Mouse (Mus musculus): ENCODE measurements around the gene Ptges2.

Ptges2 gene

DNA sequence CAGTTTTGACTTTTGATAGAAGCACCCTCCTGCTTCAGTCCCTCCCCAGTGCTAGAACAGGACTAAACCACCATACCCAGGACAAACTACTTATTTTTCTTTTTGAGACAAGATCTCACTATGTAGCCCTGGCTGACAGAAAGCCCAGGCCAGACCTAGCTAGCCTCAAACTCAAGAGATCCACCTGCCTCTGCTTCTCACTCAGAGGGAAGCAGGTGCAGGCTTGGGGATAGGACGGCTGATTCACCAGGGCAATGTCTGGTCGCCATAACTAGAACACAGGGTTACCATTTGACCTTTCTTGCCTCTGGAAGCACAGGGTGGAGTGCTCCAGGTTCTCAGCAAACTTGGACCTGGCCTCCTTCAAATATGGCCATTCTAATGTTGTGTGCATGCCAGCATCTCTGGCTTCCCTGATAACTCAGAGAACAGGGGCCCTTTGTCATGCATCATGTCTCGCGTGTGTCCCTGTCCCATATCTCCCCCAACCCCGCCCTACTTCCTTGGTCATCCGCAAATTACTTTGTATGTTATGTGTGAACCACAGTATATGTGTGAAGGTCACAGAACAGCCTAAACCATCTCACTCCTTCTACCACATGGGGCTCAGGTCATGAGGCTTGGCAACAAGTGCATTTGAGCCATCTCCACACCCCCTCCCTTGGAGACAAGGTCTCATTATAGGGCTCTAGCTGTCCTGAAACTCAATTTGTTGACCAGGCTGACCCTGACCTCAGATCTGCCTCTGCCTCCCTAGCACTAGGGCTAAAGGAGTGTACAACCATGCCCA lies 17.2 kb downstream of the Ptges2 start:
- DNase-seq (ENCODE audit: low read depth in 2 of 2, low spot score in 2 of 2) = no peak

DNA sequence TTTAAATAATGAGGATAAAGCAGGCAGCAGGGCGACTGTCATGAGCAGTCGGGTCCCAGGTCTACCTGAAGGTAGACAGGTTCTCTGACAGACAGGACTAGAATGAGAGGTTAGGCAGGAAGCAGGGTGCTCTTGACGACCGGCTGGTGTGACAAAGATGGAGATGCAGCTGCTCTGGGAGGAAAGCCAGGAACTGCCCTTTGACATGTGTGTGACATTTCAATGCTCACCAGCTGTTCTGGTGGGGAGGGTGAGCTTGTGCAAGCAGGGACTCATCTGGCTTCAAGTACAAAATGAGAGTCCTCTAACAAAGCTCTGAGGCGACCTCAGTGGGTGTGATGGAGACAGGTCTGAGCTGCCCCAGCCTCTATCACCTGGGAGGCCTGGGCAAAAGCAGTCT lies 18.2 kb downstream of the Ptges2 start:
- DNase-seq (ENCODE audit: low read depth in 2 of 2, low spot score in 2 of 2) = no peak

DNA sequence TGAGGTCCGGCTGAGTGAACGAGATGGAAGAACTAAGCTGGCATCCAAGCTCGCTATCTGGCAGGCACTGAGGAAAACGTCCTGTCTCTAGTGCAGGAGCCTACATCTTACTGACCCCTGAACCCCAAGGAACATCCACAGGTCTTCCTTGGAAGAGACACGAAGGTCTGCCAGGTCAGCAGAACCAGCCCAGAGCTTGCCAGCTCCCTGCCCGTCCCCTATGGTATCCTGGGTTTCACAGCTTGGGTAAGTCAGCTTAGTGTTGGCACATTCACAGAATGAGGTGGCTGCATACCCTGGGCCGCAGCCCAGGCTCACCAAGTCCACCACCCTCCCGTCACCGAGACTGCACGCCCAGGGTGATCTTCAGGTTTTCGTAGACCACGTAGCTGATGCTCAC lies 20.1 kb downstream of the Ptges2 start:
- no peak for DNase-seq (ENCODE audit: low read depth in 2 of 2, low spot score in 2 of 2)

DNA sequence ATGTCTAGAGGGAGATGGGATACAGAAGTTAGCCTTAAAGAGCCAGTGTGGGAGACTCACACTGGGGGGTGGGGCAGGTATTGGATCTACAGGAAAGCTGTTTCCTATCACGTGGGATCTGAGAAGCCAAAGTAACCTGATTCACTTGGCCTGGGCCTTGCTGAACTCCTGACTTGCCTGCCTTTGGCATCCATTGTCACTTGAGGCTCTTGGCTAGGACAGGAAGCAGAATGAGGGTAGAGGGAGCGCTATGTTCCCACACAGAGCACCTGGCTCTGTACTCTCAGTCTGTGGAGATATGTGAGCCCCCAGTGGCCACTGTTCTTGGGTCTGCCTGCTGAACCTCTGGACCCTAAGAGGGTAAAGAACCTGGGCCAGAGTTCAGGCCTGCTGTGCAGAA lies 20.9 kb downstream of the Ptges2 start:
- no peak for DNase-seq (ENCODE audit: low read depth in 2 of 2, low spot score in 2 of 2)

DNA sequence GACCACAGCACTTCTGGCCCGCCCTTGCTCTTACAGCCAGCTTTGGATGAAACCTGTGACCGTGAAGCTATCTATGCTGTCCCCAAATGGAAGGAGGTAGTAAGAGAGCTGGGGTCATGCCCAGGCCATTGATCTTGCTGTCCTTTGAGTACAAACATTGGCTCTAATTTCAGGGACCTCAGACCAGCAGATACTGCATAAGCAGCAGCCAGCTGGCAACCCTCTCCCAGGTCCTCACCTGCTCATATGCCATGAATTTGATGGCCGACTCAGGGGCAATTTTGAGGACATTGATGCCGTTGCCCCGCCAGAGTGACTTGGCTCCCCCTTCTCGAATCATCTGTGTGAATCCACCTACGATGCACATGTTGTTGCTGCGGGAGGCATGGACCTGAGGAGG lies 21.8 kb downstream of the Ptges2 start:
- no peak for DNase-seq (ENCODE audit: low read depth in 2 of 2, low spot score in 2 of 2)

DNA sequence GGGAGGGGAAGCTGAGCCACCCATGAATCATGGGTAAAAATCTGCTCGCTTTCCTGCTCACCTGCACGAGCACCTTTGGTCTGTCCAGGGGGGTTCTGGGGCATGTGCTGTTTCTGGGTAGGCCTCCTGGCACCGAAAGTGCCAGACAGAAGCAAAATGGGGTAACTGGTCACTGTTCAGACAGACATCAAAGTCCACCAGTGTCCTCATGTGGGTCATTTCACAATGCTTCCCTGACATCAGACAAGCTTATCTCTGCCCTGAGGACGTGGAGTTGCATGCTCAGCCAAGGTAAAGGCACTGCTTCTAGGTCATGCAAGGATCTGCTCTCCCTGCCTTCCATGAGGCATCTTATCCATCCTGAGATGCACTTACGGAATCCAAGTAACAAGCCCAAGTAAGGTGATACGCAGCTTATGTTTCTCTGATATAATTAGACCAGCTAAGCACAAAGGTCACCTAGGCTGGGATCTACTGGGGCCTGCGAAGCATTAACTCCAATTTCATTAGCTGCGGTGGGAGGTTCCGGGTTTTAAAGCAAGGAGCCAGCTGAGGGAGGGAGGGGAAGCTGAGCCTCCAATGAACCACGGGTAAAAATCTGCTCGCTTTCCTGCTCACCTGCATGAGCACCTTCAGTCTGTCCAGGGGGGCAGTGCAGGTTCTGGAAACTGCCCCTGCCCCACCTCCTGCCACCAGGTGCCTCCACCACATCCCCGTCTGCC lies 22.9 kb downstream of the Ptges2 start:
- DNase-seq (ENCODE audit: low read depth in 2 of 2, low spot score in 2 of 2) = no peak

DNA sequence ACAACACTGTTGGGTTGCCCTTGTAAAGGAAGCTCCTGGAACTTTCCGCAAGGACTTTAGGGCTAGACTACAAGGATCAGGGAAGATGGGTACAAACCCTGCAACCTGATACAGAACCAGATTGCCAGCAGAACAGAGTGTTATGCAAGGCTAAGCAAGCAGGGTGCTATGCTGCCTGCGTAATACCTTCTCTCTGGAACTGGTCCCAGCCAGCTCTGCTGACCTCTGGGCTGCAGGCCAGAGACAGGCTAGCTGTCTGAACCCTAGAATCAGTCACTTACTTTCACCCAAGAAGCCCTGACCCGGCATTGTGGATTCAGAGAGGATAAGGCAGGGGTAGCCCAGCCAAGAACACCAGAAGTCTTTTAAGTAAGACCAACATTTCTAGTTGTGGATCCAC lies 23.7 kb downstream of the Ptges2 start:
- DNase-seq (ENCODE audit: low read depth in 2 of 2, low spot score in 2 of 2) = no peak

DNA sequence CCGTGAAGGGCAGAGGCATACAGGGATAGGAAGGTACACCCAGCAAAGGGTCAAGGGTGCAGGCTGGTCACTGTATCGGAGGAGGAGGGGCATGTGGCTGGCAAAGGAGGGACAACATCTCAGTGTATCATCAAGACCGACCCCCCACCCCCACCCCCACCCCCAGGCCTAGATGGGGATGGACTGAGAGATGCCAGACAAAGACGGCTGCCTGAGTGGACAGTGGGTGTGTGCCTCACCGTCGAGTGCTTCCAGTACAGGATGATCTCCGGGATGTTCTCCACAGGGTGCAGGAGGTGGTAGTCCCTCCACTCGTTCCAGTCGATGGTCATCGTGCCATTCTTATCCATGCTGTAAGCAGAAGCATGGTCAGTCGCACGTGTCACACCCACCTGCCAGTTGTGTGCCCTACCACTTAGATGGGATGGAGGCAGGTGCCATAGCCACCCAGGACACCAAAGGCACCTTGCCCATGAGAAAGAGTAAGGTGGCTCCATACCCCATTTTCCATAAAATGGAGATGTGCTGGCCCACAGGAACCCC lies 24.4 kb downstream of the Ptges2 start:
- DNase-seq (ENCODE audit: low read depth in 2 of 2, low spot score in 2 of 2) = no peak

DNA sequence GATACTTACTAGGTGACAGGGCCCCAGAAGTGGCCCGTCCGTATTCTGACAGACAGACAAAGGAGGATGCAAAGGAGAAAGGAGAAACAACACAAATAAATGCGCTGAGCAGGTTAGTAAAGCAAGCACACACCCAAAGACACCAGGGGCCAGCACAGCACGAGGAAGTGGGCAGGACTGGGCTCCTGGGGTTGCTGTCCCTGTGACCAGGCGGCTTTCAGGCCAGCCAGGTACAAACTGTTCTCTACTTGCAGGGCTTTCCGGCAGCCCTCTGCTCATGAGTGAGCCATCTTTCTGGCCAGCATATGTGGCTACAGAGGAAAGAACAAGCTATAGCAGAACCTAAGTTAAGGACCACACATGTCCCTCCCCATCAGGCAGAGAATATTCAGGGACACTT lies 25.0 kb downstream of the Ptges2 start:
- DNase-seq (ENCODE audit: low read depth in 2 of 2, low spot score in 2 of 2) = no peak

DNA sequence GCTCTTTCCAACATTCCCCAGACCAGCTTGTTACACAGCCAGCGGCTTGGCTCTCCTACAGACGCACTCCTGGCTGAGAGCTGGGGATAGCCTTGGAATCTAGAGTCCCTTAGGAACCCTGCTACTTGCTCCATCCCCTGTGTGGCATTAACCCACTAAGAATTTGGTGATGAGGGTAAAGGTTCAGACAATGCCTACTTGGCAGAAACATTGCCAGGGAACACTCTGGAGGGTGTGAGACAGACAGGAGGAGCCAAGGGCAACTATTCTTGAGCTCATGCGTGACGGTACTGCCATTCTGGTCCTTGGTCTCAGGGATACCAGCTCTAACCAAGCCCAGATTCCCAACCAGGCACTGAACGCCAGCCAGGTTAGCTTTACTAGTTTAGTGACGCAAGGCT lies 26.2 kb downstream of the Ptges2 start:
- DNase-seq (ENCODE audit: low read depth in 2 of 2, low spot score in 2 of 2) = no peak

DNA sequence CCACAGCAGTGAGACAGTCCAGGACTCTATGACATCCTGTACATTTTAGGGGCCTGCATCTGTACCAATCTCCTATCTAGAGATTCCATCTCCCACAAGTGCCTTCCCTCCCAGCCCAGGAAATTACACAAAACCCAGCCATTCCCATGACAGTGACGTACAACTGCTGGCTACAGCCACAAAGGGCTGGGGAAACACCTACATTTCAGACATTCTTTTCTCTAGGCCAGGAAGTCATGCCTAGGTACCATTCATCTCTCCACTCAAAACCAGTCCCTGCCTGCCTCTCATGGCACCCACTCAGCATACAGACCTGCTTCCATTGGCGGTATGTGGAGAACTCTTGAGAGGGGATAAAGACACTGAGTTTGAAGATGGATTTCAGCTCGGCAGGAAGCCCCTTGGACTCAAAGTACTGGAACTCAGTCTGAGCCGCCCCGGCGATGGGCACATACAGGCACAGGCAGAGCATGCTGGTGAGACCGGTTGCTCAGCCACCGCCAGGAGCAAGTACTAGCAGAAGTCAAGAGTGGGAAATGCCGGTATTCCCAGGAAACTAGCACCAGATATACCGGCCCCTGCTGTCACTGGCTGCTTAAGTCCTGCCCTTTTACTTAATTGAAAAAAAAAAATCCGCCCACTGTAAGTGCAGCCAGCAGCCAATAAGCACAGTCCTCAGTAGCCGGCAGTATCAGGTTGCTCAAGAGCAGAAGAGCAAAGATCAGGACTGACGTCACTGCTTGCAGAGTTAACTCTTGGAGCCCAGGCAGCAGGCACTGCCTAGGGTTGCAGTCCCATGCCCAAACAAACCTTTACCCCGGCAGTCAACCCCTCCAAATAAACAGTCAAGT lies 28.0 kb downstream of the Ptges2 start:
- no peak for DNase-seq (ENCODE audit: low read depth in 2 of 2, low spot score in 2 of 2)

DNA sequence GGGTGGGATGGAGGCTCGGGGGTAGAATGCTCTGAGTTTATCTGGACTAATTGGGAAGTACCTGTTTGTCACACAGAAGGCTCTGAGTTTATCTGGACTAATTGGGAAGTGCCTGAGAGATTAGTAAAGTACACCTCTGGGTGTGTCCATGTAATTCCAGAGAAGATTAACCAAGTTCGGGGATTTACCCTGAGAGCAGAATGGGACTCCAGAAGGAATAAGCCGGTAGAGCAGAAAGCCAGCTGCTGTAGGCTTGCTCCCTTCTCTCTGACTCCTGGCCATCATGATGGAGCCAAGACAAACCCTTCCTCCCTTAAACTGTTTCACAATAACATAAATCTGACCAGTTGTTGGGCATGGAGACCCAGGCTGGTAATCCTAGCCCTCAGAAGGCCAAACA lies 29.1 kb downstream of the Ptges2 start:
- no peak for DNase-seq (ENCODE audit: low read depth in 2 of 2, low spot score in 2 of 2)

DNA sequence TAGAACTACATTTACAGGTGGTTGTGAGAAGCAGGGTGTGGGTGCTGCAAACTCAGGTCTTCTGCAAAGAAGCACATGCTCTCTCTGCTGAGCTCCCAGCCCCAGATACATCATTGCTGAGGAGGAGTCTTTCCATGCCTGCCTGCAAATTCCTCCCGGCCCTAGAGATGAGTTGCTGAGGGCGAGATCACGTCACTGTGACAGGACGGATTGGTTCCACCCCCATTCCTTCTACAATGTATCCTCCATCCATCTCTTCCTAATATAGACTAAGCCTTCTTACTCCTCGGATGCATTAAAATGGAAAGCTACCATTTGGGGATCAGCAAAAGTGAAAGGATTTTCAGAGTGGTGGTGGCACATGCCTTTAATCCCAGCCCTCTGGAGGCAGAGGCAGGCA lies 29.9 kb downstream of the Ptges2 start:
- DNase-seq (ENCODE audit: low read depth in 2 of 2, low spot score in 2 of 2) = no peak

DNA sequence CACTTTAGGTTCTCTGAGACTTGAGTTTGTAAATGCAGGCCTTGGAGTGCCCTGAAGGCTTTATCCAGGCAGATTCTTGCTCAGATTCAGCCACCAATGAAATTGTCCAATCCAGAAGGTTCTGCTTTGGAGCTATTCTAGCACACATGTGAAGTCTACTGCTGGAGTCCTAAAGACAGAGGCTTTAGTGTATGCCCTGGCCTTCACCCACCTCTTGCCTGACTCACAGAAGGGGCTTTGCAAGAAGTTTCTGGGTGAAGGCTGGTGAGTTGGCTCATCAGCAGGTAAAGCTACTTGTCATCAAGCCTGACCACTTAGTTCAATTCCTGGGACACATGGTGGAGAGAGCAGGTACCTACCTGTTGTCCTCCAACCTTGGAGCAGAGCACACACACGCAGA lies 30.4 kb downstream of the Ptges2 start:
- DNase-seq (ENCODE audit: low read depth in 2 of 2, low spot score in 2 of 2) = no peak

DNA sequence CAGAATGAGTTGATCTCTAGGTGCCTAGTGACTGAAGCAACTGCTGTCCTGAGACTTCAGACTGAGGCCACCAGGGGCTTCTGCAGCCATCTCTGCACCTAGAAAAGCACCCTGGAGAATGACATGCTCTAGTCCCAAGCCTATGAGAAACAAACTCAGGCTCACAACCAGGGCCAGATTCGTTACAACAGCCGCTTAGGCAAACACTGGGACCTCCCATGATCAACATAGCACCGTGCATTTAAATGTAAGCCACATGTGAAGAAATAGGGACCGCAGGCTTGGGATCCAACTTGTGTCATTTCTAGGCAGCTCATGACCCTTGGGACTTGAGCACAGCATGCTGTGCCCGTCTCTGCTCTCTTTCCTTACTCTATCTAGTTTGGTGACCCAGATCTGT lies 32.0 kb downstream of the Ptges2 start:
- no peak for DNase-seq (ENCODE audit: low read depth in 2 of 2, low spot score in 2 of 2)

DNA sequence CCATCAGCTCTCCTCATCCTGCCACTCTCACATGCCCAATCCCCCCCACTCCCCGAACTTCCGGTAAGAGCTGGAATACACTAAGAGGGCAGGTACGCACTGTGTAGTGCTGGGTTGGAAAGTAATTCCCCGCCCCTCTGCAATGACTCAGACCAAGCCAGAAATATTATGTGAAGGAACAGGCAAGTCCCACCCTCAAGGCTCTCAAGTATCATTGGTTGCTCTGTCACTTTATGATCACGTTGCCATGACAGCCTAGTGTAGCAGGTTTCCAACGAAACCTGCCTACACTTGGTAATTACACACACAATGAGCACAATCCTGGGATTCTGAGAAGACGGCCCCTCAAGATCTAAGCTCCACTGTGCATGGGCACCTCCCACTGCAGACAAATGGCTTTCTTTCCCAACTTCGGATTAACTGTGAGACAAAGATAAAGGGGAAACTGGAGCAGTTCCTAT lies 32.6 kb downstream of the Ptges2 start:
- no peak for DNase-seq (ENCODE audit: low read depth in 2 of 2, low spot score in 2 of 2)

DNA sequence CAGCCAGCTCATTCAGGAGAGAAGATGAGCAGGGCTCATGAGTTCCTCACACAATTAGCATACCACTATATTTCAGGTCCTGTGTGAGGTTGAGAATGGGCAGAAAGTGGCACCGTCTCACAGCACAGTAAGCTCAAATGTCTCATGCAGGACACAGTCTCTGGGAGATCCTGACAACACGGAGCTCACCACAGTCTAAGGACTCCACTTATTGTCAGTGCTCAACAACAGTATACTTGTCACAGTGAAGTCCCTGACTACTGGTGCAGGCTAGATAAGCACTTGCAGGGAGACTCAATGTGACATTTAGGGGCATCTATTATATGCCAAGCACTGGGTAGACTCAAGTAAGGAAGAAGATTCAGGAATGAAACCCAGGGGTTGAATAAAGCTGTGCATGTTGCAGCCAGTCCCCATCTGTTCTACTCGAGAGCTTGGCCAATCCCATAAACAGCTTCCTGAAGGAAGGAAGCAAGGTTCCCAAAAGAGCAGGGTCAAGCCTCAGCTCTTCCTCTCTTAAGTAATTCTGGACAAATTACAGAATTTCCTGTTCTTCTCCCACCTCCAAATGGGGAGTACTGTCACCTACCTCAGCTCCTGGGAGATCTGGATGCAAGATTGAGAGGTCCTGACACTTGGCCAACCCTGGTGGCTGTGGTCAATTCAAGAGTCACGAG lies 33.7 kb downstream of the Ptges2 start:
- no peak for DNase-seq (ENCODE audit: low read depth in 2 of 2, low spot score in 2 of 2)

DNA sequence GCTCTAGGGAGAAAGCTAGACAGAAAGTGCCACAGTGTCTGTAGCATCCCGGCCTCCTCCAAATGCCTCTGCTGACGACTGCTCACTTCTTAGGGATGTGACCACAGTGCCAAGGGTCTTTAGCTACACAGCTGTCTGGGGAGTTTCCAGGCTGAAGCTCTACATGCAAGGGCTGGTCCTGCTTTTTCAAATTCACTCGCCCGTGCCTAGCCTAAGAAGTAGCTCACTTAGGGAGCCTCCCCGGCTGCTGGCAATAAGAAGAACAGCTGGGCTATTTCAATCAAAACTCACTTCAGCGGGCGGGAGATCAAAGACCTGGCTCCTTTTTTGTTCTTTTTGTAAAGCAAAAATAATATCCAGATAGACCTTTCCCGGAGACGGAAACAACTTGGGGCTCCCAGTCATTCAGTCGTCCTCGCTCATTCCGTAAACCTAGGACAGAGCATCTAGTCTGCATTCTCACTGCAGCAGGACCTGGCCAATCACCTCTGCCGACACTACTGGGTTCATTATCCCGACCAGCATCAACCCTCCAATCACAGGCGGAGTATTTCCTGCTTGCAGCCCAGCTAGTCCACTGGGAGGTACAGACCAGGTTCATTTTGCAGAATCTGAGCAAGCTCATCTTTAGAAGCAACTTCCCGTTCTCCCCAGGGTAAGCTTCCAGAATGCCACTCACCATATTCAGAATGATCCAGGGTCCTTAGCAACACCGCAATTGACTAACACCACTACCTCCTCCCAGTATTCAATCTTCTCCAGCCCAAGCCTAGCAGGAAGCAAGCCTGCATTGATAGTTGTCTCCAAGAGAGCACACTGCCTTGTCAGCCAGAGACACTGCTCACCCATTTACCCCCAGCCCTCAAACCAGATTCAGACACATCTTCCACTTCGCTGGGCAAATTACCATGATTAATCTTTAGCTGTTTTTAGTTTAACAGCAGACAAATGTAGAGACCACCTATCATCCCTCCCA lies 35.3 kb downstream of the Ptges2 start:
- DNase-seq (ENCODE audit: low read depth in 2 of 2, low spot score in 2 of 2) = no peak

DNA sequence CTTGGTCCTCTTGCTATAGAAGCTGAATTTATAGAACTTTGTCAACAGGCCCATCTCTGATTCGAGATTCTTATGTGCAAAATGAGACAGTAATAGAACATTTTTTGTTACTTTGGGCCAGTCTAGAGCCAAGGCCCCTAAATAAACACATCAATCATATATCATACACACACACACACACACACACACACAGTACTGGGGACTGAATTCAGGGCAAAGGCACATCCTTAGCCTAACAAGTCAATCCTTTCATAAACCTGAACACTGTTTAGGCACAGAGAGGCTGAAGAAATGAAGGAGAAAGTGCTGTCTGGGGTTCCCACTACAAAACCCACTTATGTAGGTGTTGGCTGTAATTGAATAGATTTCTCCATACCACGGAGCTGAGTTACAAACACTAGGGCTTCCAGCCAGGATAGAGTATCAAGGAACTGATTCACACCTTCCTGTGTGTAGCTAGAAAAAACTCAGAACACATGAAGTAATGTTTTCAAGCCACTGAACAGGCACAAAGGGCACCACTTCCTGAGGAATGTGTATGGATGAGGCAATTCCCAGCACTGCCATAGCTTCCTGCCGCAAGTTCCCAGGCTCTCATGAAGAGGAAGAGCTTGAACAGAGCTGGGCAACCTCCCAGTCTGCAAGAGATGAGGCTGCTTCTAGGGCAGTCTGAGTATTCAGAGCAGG lies 41.1 kb downstream of the Ptges2 start:
- no peak for DNase-seq (ENCODE audit: low read depth in 2 of 2, low spot score in 2 of 2)
